Mouse (Mus musculus): ENCODE data around the gene Slc25a36.

DNA sequence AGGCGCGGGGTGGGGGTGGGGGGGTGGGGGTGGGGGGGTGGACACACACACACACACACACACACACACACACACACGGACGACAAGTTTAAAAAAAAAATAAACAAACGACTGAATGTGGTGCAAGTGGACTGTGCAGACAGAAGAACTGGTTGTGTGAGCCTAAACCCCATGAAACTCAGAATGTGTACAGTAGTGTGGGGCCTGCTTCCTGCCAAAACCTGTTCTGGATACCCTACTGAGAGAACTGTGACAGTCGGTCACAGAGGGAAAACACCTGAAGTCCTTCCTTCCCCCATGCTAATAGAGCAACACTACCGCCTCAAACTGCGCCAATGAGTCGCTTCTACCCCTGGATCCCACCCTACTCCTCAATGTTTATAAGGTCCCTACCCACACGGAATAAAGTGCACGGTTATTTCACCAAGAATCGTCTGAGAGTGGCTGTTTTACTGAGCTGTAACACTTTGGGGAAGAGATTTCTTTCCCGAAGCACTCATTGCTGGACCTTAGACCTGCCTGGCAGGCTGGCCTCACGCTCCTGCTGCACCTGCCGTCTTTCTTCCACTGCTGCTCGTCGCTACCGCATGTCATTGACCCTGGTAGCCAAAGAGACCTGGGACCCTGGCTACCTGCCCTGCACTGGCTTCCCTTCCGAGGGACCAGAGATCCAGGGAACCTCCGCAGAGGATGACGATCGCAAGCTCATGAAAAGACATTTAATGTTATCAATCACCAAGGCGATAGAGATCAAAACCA, 13.2 kb upstream of the Slc25a36 start:
- TF ChIP-seq CTCF (IDR thresholded peaks at IDR 0.05; ENCODE audit: low read depth, low read length) = no peak
- no peak for TF ChIP-seq POLR2A (IDR thresholded peaks at IDR 0.05; ENCODE audit: extremely low read depth, insufficient read depth, low read length)

Measured in liver, adult 2 months (tissue).